Mouse (Mus musculus) liver, embryonic 13.5 days (tissue): ENCODE results near the gene Sdc3. TPM values are rescaled to one million over a fixed set of nuclear protein-coding genes. Genes with fewer than 3 reads are reported as not detected.

ENCODE experiments used
- ATAC-seq: fragments of 200-750 bp; cut with Nextera tagmentation; 2 replicates; pipeline ENCODE4 v1.8.0; 2017; ENCODE audit warnings: low read depth, mild to moderate bottlenecking, moderate number of reproducible peaks, moderate library complexity
- DNase-seq: peaks from one replicate; pipeline ENCODE4 v3.0.0; 2022
- H3K27ac ChIP-seq: fragments of 300-500 bp; sonication (generic); 2 replicates; pipeline ENCODE4 v1.5.1; 2015; ENCODE audit warnings: moderate library complexity, mild to moderate bottlenecking, inconsistent platforms
- H3K27me3 ChIP-seq: fragments of 300-500 bp; sonication (generic); 2 replicates; pipeline ENCODE4 v1.6.1; 2015; ENCODE audit warnings: mild to moderate bottlenecking, inconsistent platforms
- H3K36me3 ChIP-seq: fragments of 300-500 bp; sonication (generic); 2 replicates; pipeline ENCODE4 v1.6.1; 2015; ENCODE audit warnings: mild to moderate bottlenecking, inconsistent platforms
- H3K4me1 ChIP-seq: fragments of 300-500 bp; sonication (generic); replicated peaks from 2 replicates; pipeline ENCODE4 v1.6.1; 2015; ENCODE audit warnings: inconsistent platforms
- H3K4me2 ChIP-seq: fragments of 300-500 bp; sonication (generic); 2 replicates; pipeline ENCODE4 v1.6.1; 2015; ENCODE audit warnings: inconsistent platforms, mild to moderate bottlenecking, moderate library complexity
- H3K4me3 ChIP-seq: fragments of 300-500 bp; sonication (generic); replicated peaks from 2 replicates; pipeline ENCODE4 v1.5.1; 2015; ENCODE audit warnings: mild to moderate bottlenecking, inconsistent platforms
- H3K9ac ChIP-seq: fragments of 300-500 bp; sonication (generic); 2 replicates; pipeline ENCODE4 v1.6.1; 2015; ENCODE audit warnings: mild to moderate bottlenecking, inconsistent platforms
- H3K9me3 ChIP-seq: fragments of 300-500 bp; sonication (generic); replicated peaks from 2 replicates; pipeline ENCODE4 v1.6.1; 2016; ENCODE audit warnings: inconsistent platforms
- WGBS: fragments of 180-500 bp; shearing (Covaris S2); methylation state at CpG from one replicate; pipeline ENCODE4 v1.1.7; 2015; ENCODE audit not compliant: insufficient replicate concordance; 5-methylcytosine and 5-hydroxymethylcytosine counted together
- polyA plus RNA-seq: library from polyadenylated mRNA; unstranded; fragments of >200 nt; fragmentation: Nextera tagmentation; extraction: Ambion mirVana; gene quantifications from 2 replicates; pipeline ENCODE4 v1.2.1, GENCODE M21; 2015

Sdc3 gene
- polyA plus RNA-seq, 1 experiment from 2014 or later = 5.3 TPM

GRCm38 (mm10) chr4:130794771-130795170 lies 2.4 kb downstream of the Sdc3 start:
- H3K9me3 ChIP-seq = no peaks in the 10 kb centered on the region
- ATAC-seq (no peak), DNase-seq (no peak)
- WGBS = 6% methylated on average over 4 of the region's 4 CpGs
- H3K4me3 ChIP-seq = no peak overlapping the region
- peaks cover 10% of the 10 kb centered on the region for H3K4me1 ChIP-seq
- H3K27ac ChIP-seq = no peak overlapping the region
- H3K27me3 ChIP-seq = peaks cover 58% of the 10 kb centered on the region
- no peaks in the 10 kb centered on the region for H3K36me3 ChIP-seq
- H3K9ac ChIP-seq = no peak overlapping the region
- H3K4me2 ChIP-seq = no peak overlapping the region

DNA sequence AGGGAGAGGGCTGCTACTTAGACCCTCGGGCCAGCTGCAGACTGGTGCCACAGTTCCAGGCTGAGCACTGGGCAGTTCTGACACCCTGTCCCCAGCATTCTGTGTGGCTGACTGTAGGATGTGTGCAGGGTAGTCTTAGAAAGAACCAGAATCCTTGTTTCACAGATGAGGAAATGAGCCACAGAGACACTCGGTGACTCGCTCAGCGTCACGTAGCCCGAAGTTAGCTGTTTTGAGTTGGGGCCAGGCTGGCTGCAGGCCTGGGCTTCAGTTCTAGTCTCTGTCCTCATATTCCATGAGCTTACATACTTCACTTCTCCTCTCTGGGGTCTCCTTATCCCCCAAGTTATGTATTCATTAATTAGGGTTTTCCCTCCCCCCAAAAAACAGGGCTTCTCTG lies 3.6 kb downstream of the Sdc3 start:
- ATAC-seq (no peak), DNase-seq (no peak)
- Histone ChIP-seq H3K9me3 (no peaks in the 10 kb centered on the region), H3K27ac (no peak overlapping the region), H3K4me3 (no peak overlapping the region), H3K4me1 (peaks cover 10% of the 10 kb centered on the region), H3K27me3 (peaks cover 51% of the 10 kb centered on the region), H3K36me3 (no peaks in the 10 kb centered on the region), H3K9ac (no peak overlapping the region), H3K4me2 (no peak overlapping the region)
- 69% methylated on average over 6 of the region's 6 CpGs for WGBS

- ATAC-seq (no peak), DNase-seq (no peak)
- peaks cover 7% of the 10 kb centered on the region for H3K4me1 ChIP-seq
- H3K27me3 ChIP-seq = peaks cover 36% of the 10 kb centered on the region
- no peak overlapping the region for H3K9ac ChIP-seq
- H3K9me3 ChIP-seq = no peaks in the 10 kb centered on the region
- H3K36me3 ChIP-seq = no peaks in the 10 kb centered on the region
- H3K27ac ChIP-seq = peak overlapping the region; percentile 34; the same call in 1 of the 2 replicates
- no peak overlapping the region for H3K4me3 ChIP-seq
- WGBS = 28% methylated on average over 15 of the region's 15 CpGs
- 0 out of 2 replicates have a peak overlapping the region, but pooled peaks have one; percentile 17 for H3K4me2 ChIP-seq
These were observed 5.1 kb downstream of the Sdc3 start for GRCm38 (mm10) chr4:130797201-130798051.

DNA sequence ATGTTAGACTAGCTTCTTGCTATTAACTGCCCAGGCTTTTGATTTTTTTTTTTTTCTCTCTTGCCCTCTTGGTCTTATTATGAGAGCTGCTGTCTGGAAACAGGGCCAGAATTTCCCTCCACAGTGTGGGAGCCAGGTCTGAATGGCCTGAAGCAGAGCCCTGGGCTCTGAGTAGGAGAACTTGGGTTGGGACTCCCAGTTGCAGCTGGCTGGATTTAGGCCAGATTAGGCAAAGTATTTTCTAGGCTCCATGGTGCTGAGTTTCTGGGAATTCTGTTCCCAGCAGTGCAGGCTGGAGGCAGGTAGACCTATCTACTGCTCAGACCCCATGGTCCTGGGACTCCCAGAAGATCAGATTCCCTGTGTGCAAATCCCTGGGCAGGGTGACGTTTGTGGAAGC lies 6.1 kb downstream of the Sdc3 start:
- Histone ChIP-seq H3K27me3 (peaks cover 26% of the 10 kb centered on the region), H3K9ac (no peak overlapping the region), H3K9me3 (no peaks in the 10 kb centered on the region), H3K27ac (peak overlapping the region; percentile 23; the same call in 1 of the 2 replicates), H3K4me2 (no peak overlapping the region), H3K36me3 (no peaks in the 10 kb centered on the region), H3K4me1 (no peaks in the 10 kb centered on the region; the same call in 1 of the 2 replicates), H3K4me3 (no peak overlapping the region)
- ATAC-seq (no peak), DNase-seq (no peak)
- WGBS = 42% methylated on average over 1 of the region's 1 CpGs

DNA sequence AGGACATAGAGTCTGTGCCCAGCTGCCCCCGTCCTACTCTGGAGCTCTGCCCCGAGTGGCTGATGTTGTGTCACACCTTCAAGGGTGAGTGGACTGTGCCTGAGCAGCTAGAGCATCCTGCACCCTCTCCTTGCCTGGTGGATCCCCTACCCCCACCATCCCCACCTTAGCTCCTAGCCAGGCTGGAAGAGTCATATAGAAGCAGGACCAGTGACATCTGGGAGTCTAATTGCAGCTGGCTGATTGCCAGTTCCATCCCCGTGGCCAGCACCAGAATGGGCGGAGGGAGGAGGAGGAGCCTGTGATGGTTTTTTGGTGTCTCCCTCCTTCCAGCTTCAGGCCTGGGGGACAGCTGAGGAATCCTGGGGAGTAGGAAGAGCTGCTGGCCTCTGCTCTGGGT lies 6.8 kb downstream of the Sdc3 start:
- H3K9me3 ChIP-seq = no peaks in the 10 kb centered on the region
- no peak overlapping the region for H3K27ac ChIP-seq
- peaks cover 22% of the 10 kb centered on the region for H3K27me3 ChIP-seq
- H3K36me3 ChIP-seq = no peaks in the 10 kb centered on the region
- DNase-seq (no peak), ATAC-seq (no peak)
- H3K4me1 ChIP-seq = no peaks in the 10 kb centered on the region; the same call in 1 of the 2 replicates
- H3K4me2 ChIP-seq = no peak overlapping the region
- WGBS = 48% methylated on average over 4 of the region's 4 CpGs
- H3K9ac ChIP-seq = no peak overlapping the region
- H3K4me3 ChIP-seq = no peak overlapping the region

DNA sequence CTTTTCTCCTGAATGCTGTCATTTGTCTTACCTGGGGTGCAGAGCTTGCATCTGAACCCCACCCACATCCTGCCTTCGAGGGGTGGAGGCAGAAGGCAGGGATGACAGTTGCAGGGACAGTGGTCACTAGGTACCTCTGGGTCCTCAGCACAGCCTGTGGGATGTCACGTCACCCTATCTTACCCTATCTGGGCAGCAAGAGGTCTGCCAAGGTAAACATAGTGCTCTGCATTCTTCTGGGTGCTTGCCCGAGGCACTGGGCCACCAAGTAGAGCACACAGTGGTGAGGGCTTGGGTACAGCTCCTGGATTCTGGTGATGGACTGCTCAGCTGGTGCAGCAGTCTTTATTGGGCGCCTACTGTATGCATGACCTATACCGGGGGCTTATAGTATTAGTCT lies 7.2 kb downstream of the Sdc3 start:
- Histone ChIP-seq H3K4me1 (no peaks in the 10 kb centered on the region; the same call in 1 of the 2 replicates), H3K27ac (no peak overlapping the region; the same call in 1 of the 2 replicates), H3K36me3 (no peaks in the 10 kb centered on the region), H3K4me2 (no peak overlapping the region), H3K9me3 (no peaks in the 10 kb centered on the region), H3K9ac (no peak overlapping the region), H3K27me3 (peaks cover 17% of the 10 kb centered on the region), H3K4me3 (no peak overlapping the region)
- DNase-seq (no peak), ATAC-seq (no peak)
- 35% methylated on average over 5 of the region's 5 CpGs for WGBS

- H3K4me2 ChIP-seq = no peak overlapping the region
- no peaks in the 10 kb centered on the region for H3K9me3 ChIP-seq
- DNase-seq (no peak), ATAC-seq (no peak)
- no peak overlapping the region for H3K4me3 ChIP-seq
- peaks cover 12% of the 10 kb centered on the region; the same call in 1 of the 2 replicates for H3K27me3 ChIP-seq
- H3K36me3 ChIP-seq = no peaks in the 10 kb centered on the region
- H3K9ac ChIP-seq = no peak overlapping the region
- no peak overlapping the region for H3K27ac ChIP-seq
- WGBS = 52% methylated on average over 6 of the region's 6 CpGs
- H3K4me1 ChIP-seq = no peaks in the 10 kb centered on the region; the same call in 1 of the 2 replicates
These were observed 7.8 kb downstream of the Sdc3 start for GRCm38 (mm10) chr4:130800147-130800546.

DNA sequence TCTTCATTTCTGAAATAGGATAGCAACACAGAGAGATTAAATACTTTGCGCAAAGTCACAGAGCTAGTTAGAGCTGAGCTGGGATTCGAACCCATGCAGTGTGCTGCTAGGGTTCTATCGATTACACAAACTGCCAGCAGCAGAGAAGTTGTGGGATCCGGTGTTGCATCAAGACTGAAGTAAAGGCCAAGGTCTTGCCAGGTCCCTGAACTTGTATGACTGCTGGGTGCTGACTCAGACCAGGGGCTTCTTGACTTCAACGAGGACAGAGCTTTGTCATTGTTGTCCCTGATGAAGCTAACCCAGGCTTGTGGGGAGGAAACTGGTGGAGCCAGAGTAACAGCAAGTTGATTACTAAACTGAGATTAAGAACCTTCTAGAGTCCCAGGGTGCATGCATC lies 8.9 kb downstream of the Sdc3 start:
- Histone ChIP-seq H3K4me3 (no peak overlapping the region), H3K4me1 (no peaks in the 10 kb centered on the region; the same call in 1 of the 2 replicates), H3K36me3 (no peaks in the 10 kb centered on the region), H3K27me3 (0 out of 2 replicates have a peak, but pooled peaks cover 3% of the 10 kb centered on the region), H3K9me3 (no peaks in the 10 kb centered on the region), H3K27ac (no peak overlapping the region), H3K9ac (no peak overlapping the region), H3K4me2 (no peak overlapping the region)
- 71% methylated on average over 5 of the region's 5 CpGs for WGBS
- no peak for DNase-seq
- ATAC-seq = no peak

- H3K4me2 ChIP-seq = no peak overlapping the region
- WGBS = 50% methylated on average over 10 of the region's 10 CpGs
- no peak overlapping the region for H3K9ac ChIP-seq
- DNase-seq (no peak), ATAC-seq (no peak)
- H3K27me3 ChIP-seq = 0 out of 2 replicates have a peak, but pooled peaks cover 2% of the 10 kb centered on the region
- H3K27ac ChIP-seq = no peak overlapping the region
- no peaks in the 10 kb centered on the region for H3K9me3 ChIP-seq
- no peak overlapping the region for H3K4me3 ChIP-seq
- H3K4me1 ChIP-seq = no peaks in the 10 kb centered on the region; the same call in 1 of the 2 replicates
- no peaks in the 10 kb centered on the region for H3K36me3 ChIP-seq
These were observed 9.4 kb downstream of the Sdc3 start for GRCm38 (mm10) chr4:130801624-130802329.

DNA sequence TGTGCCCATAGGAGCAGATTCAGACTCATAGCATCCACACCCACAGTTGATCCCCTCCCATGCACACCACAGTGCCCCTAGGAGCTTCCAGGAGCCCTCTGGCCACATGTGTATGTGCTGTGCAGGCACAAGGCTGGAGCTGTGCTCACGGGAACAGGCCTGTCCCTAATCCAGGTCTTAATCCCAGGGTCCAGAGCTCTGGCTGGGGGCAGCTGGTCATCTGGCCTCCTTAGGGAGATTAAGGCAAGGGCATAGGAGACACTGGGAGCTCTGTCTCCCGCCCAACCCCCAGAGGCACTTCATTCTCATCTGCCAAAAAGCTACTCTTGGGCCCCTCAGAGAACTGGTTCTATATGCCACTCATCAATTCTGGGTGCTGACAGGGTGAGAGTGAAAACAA lies 11.3 kb downstream of the Sdc3 start:
- Histone ChIP-seq H3K4me3 (no peak overlapping the region), H3K27me3 (no peaks in the 10 kb centered on the region), H3K4me2 (no peak overlapping the region), H3K27ac (no peak overlapping the region), H3K36me3 (no peaks in the 10 kb centered on the region), H3K4me1 (no peaks in the 10 kb centered on the region; the same call in 1 of the 2 replicates), H3K9ac (no peak overlapping the region), H3K9me3 (no peaks in the 10 kb centered on the region)
- WGBS = 50% methylated on average over 2 of the region's 2 CpGs
- ATAC-seq = no peak
- no peak for DNase-seq

- ATAC-seq (no peak), DNase-seq (no peak)
- no peak overlapping the region for H3K4me3 ChIP-seq
- H3K9me3 ChIP-seq = no peaks in the 10 kb centered on the region
- H3K9ac ChIP-seq = no peak overlapping the region
- no peaks in the 10 kb centered on the region for H3K27me3 ChIP-seq
- no peaks in the 10 kb centered on the region for H3K36me3 ChIP-seq
- WGBS = 34% methylated on average over 2 of the region's 2 CpGs
- H3K27ac ChIP-seq = no peak overlapping the region
- no peak overlapping the region for H3K4me2 ChIP-seq
- no peaks in the 10 kb centered on the region; the same call in 1 of the 2 replicates for H3K4me1 ChIP-seq
These were observed 12.0 kb downstream of the Sdc3 start for GRCm38 (mm10) chr4:130804292-130804691.
